Mouse (Mus musculus): Measurements from ENCODE around the gene Alad. TPM values are rescaled to one million over a fixed set of nuclear protein-coding genes. Genes with fewer than 3 reads are reported as not detected.

Gene Alad
- polyA plus RNA-seq, 1 experiment from 2014 or later: 107 TPM

- no peaks in the 10 kb centered on the region for H3K9me3 ChIP-seq (ENCODE audit: control insufficient read depth, low read length)
- no peak for ATAC-seq (ENCODE audit: low FRiP score, low TSS enrichment)
- 0 out of 2 replicates have a peak, but pooled peaks cover 3% of the 10 kb centered on the region for H3K4me1 ChIP-seq (ENCODE audit: control insufficient read depth, insufficient read depth, low read length)
- H3K27ac ChIP-seq (ENCODE audit: low read depth, low read length): no peak overlapping the region
- no peaks in the 10 kb centered on the region for H3K27me3 ChIP-seq (ENCODE audit: control insufficient read depth, insufficient read depth, low read length)
- H3K4me2 ChIP-seq (replicated peaks; ENCODE audit: low read depth, low read length): no peak overlapping the region
- H3K9ac ChIP-seq (ENCODE audit: low read depth, low read length): no peak overlapping the region
- H3K4me3 ChIP-seq (ENCODE audit: low read length): no peak overlapping the region
- 93% methylated on average over 2 of the region's 2 CpGs for WGBS
- no peaks in the 10 kb centered on the region for H3K36me3 ChIP-seq (ENCODE audit: control insufficient read depth, insufficient read depth, low read length)
Measured at GRCm38 (mm10) chr4:62472071-62472470, 47.6 kb downstream of the Alad start.

- Histone ChIP-seq H3K36me3 (ENCODE audit: control insufficient read depth, insufficient read depth, low read length) (no peaks in the 10 kb centered on the region), H3K4me1 (ENCODE audit: control insufficient read depth, insufficient read depth, low read length) (0 out of 2 replicates have a peak, but pooled peaks cover 3% of the 10 kb centered on the region), H3K27me3 (ENCODE audit: control insufficient read depth, insufficient read depth, low read length) (no peaks in the 10 kb centered on the region), H3K4me3 (ENCODE audit: low read length) (peak within 1 kb of the TSS; percentile 70), H3K9ac (ENCODE audit: low read depth, low read length) (peak within 1 kb of the TSS; percentile 70), H3K27ac (ENCODE audit: low read depth, low read length) (no peak within 1 kb of the TSS), H3K9me3 (ENCODE audit: control insufficient read depth, low read length) (no peaks in the 10 kb centered on the region), H3K4me2 (replicated peaks; ENCODE audit: low read depth, low read length) (peak within 1 kb of the TSS; percentile 85)
- under 1% methylated on average over 30 of the region's 30 CpGs for WGBS
- peak; percentile 91 for ATAC-seq (ENCODE audit: low FRiP score, low TSS enrichment)
Measured at GRCm38 (mm10) chr4:62470598-62471051, 49.1 kb downstream of the Alad start, which contains the start of gene Wdr31. Wdr31 (minus strand) TSS chr4:62470896.

DNA sequence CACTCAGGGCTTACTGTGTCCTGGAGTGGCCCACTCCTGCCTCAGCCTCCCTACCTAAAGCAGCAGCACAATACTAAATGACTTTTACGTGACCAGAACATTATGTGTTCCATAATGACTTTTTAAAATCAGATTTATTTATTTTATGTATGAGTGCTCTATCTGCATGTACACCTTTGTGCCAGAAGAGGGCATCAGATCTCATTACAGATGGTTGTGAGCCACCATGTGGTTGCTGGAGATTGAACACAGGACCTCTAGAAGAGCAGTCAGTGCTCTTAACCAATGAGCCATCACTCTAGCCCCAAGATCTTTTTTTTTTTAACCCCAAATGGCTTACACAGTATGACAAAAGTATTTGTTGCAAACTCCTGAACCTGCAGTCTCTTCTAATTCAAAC, 51.6 kb downstream of the Alad start:
- Histone ChIP-seq H3K27me3 (ENCODE audit: control insufficient read depth, insufficient read depth, low read length) (no peaks in the 10 kb centered on the region), H3K27ac (ENCODE audit: low read depth, low read length) (no peak overlapping the region), H3K4me2 (replicated peaks; ENCODE audit: low read depth, low read length) (no peak overlapping the region), H3K4me1 (ENCODE audit: control insufficient read depth, insufficient read depth, low read length) (0 out of 2 replicates have a peak, but pooled peaks cover 3% of the 10 kb centered on the region), H3K9ac (ENCODE audit: low read depth, low read length) (no peak overlapping the region), H3K4me3 (ENCODE audit: low read length) (no peak overlapping the region), H3K9me3 (ENCODE audit: control insufficient read depth, low read length) (no peaks in the 10 kb centered on the region), H3K36me3 (ENCODE audit: control insufficient read depth, insufficient read depth, low read length) (peaks cover 2% of the 10 kb centered on the region; the same call in 1 of the 2 replicates)
- 96% methylated on average over 1 of the region's 1 CpGs for WGBS
- ATAC-seq (ENCODE audit: low FRiP score, low TSS enrichment): no peak

DNA sequence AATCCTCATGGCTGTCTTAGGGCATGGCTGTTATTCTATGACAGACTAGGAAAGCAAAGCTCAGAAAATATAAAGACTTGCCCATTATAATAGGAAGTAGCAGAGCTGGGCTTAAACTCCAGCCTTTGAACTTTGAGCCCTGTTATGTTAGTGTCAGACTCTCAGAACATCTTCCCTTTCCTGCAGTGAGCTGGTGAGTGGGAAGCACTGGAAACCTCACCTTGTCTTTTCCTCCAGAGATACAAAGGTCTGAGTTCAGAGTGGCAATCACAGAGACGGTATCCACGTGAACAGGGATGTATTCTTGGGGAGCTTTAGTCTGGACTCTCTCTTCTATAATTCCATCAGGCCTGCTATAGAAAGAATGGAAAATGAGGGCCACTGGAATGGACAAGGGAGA, 56.6 kb downstream of the Alad start:
- Histone ChIP-seq H3K4me2 (replicated peaks; ENCODE audit: low read depth, low read length) (no peak overlapping the region), H3K27me3 (ENCODE audit: control insufficient read depth, insufficient read depth, low read length) (no peaks in the 10 kb centered on the region), H3K4me3 (ENCODE audit: low read length) (no peak overlapping the region), H3K9me3 (ENCODE audit: control insufficient read depth, low read length) (no peaks in the 10 kb centered on the region), H3K9ac (ENCODE audit: low read depth, low read length) (no peak overlapping the region), H3K27ac (ENCODE audit: low read depth, low read length) (no peak overlapping the region), H3K36me3 (ENCODE audit: control insufficient read depth, insufficient read depth, low read length) (peaks cover 4% of the 10 kb centered on the region; the same call in 1 of the 2 replicates), H3K4me1 (ENCODE audit: control insufficient read depth, insufficient read depth, low read length) (no peaks in the 10 kb centered on the region)
- ATAC-seq (ENCODE audit: low FRiP score, low TSS enrichment): no peak
- WGBS: 90% methylated on average over 2 of the region's 2 CpGs

- Histone ChIP-seq H3K27ac (ENCODE audit: low read depth, low read length) (no peak overlapping the region), H3K4me2 (replicated peaks; ENCODE audit: low read depth, low read length) (no peak overlapping the region), H3K4me3 (ENCODE audit: low read length) (no peak overlapping the region), H3K9ac (ENCODE audit: low read depth, low read length) (no peak overlapping the region), H3K9me3 (ENCODE audit: control insufficient read depth, low read length) (no peaks in the 10 kb centered on the region), H3K27me3 (ENCODE audit: control insufficient read depth, insufficient read depth, low read length) (no peaks in the 10 kb centered on the region), H3K4me1 (ENCODE audit: control insufficient read depth, insufficient read depth, low read length) (no peaks in the 10 kb centered on the region), H3K36me3 (ENCODE audit: control insufficient read depth, insufficient read depth, low read length) (peaks cover 4% of the 10 kb centered on the region; the same call in 1 of the 2 replicates)
- WGBS: 96% methylated on average over 8 of the region's 8 CpGs
- no peak for ATAC-seq (ENCODE audit: low FRiP score, low TSS enrichment)
Measured at GRCm38 (mm10) chr4:62460348-62460747, 59.4 kb downstream of the Alad start.

Other genes with a start within 250 kb of the Alad start
- gene Fkbp15, start 159.4 kb downstream of the Alad start, polyA plus RNA-seq (2014; fragmentation: Nextera tagmentation; extraction: Ambion mirVana): 17.8 and 25.2 TPM in 2 replicates
- gene Slc31a1, start 159.2 kb downstream of the Alad start, polyA plus RNA-seq (2014; fragmentation: Nextera tagmentation; extraction: Ambion mirVana): 23.9 and 42.1 TPM in 2 replicates
- gene Cdc26, start 111.3 kb downstream of the Alad start, polyA plus RNA-seq (2014; fragmentation: Nextera tagmentation; extraction: Ambion mirVana): 183 and 253 TPM in 2 replicates
- gene Prpf4, start 111.1 kb downstream of the Alad start, polyA plus RNA-seq (2014; fragmentation: Nextera tagmentation; extraction: Ambion mirVana): 20.2 and 32.8 TPM in 2 replicates
- 0.24 TPM in 1 of 2 replicates, not detected in the other for gene Rnf183, start 84.7 kb downstream of the Alad start, polyA plus RNA-seq (2014; fragmentation: Nextera tagmentation; extraction: Ambion mirVana)
- gene Wdr31, start 49.0 kb downstream of the Alad start, polyA plus RNA-seq (2014; fragmentation: Nextera tagmentation; extraction: Ambion mirVana): 11.6 and 12.6 TPM in 2 replicates
- gene Bspry, start 39.9 kb downstream of the Alad start, polyA plus RNA-seq (2014; fragmentation: Nextera tagmentation; extraction: Ambion mirVana): 16.8 and 25.8 TPM in 2 replicates
- gene Hdhd3, start 16.5 kb downstream of the Alad start, polyA plus RNA-seq (2014; fragmentation: Nextera tagmentation; extraction: Ambion mirVana): 16.4 and 16.8 TPM in 2 replicates
- 89.5 and 104 TPM in 2 replicates for gene Pole3, start 5.2 kb upstream of the Alad start, polyA plus RNA-seq (2014; fragmentation: Nextera tagmentation; extraction: Ambion mirVana)
- 0.49 and 1.0 TPM in 2 replicates for gene 4933430I17Rik, start 5.5 kb upstream of the Alad start, polyA plus RNA-seq (2014; fragmentation: Nextera tagmentation; extraction: Ambion mirVana)
- gene Rgs3, start 39.9 kb upstream of the Alad start, polyA plus RNA-seq (2014; fragmentation: Nextera tagmentation; extraction: Ambion mirVana): 42.0 and 45.7 TPM in 2 replicates